Mouse (Mus musculus) frontal cortex, postnatal 14 days (tissue): ENCODE measurements around the gene Rhod.
A peak's percentile ranks its signal among the peaks of the same experiment; 100 is the strongest.

Source experiments
- DNase-seq, 2 experiments: peaks; one replicate each; pipeline ENCODE4 v3.0.0; 2022; ENCODE audit warnings: low spot score in 2 of 2

Rhod gene

GRCm38 (mm10) chr19:4450666-4451065 is 11.4 kb upstream of the Rhod start:
- no peak for DNase-seq

- DNase-seq, result no peak
These were observed 10.0 kb upstream of the Rhod start for GRCm38 (mm10) chr19:4449230-4449629.

DNA sequence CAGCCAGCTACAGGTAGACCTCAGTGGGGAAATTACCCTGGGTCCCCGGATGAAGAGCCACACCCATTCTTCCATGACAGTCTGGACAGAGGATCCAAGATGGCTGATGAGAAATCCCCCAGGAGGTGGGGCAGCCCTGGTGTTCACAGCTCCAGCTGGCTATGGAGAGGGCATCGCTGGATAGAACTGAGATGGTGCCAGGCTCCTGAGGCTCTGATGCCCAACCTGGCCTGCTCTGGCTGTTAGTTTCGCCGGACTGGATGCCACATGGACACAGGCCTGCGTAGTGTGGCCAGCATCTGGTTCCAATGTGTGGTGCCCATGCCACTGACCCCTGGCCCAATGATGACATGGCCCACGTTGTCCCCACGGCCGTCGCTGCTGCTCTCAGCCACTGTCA is 8.2 kb upstream of the Rhod start:
- no peak for DNase-seq

GRCm38 (mm10) chr19:4446661-4447420 is 7.6 kb upstream of the Rhod start:
- DNase-seq, result no peak

DNA sequence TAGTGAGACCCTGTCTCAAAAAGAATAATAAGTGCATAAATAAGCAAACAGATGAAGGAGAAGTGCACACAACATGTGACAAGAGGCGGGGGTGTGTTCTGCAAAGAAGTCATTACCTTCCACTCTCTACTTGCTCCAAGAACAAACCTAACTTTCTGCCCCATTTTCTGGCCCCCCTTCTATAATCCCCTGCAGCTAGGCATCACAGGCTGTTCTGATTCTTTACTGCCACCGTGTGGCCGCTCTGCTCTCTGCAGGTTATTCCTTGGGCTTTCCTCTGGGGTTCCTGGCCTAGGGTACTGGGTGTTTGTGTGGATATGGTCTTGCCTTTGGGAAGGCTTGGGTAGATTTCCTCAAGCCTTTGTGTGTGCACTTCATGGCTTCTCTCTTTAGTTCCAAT is 3.2 kb upstream of the Rhod start:
- peak; percentile 37 to 73 for DNase-seq

GRCm38 (mm10) chr19:4441621-4442161 is 2.5 kb upstream of the Rhod start:
- no peak for DNase-seq

GRCm38 (mm10) chr19:4441090-4441591 is 1.9 kb upstream of the Rhod start:
- peak in 1 of 2 experiments; percentile 40 for DNase-seq

DNA sequence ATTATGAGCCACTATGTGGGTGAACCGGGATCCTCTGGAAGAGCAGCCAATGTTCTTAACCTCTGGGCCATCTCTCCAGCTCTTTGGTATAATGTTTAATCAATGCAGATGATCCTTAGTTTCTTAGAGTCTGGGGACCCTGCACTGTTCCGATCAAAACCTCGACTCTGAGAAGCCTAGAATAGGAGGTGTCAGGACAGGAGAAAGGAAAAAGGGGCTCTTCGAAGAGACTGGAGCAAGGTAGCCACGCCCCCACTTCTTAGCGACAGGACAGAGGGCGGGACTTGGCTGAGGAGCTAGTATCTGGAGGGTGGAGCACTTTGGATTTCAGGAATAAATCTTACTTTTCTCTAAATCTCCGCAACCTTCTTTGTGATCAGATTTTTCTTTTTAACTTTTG is 990 bp upstream of the Rhod start:
- DNase-seq, result no peak

- no peak for DNase-seq
These were observed 456 bp downstream of the Rhod start for GRCm38 (mm10) chr19:4438791-4439160.

GRCm38 (mm10) chr19:4437886-4438285 is 1.3 kb downstream of the Rhod start:
- DNase-seq, result no peak

DNA sequence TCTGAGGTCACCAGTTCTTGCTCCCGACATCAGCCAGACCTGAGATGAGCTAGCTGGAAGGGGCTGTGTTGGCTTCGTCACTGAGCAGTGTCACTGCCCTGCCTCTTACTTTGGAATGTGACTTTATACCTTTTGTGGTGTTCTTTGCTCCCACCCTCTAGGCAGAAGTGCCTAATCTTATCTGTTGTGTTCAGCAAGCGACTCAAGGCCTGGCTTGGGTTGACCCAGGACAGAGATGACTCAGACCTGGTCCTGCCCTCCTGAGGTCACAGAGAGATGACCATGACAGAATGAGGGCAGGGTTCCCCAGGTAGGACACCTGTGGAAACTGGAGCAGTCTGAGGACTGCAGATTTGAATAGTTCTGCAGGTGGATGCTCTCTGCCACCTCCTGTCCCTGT is 3.0 kb downstream of the Rhod start:
- DNase-seq, result no peak

GRCm38 (mm10) chr19:4434999-4435398 is 4.2 kb downstream of the Rhod start:
- DNase-seq, result no peak

DNA sequence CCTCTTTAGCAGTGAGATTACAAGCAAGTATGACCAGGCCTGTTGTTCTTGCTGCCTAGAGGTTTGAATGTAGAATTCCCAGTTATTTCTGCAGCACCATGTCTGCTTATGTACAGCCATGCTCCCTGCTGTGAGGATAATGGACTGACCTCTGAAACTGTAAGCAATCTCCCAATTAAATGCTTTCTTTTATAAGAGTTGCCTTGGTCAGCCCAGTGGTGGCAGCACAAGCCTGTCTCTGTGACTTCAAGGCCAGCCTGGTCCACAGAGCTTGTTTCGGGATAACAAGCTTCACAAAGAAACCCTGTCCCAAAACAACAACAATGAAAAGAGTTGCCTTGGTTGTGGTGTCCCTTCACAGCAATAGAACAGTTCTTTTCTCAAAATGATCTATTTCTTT is 5.5 kb downstream of the Rhod start:
- no peak for DNase-seq

DNA sequence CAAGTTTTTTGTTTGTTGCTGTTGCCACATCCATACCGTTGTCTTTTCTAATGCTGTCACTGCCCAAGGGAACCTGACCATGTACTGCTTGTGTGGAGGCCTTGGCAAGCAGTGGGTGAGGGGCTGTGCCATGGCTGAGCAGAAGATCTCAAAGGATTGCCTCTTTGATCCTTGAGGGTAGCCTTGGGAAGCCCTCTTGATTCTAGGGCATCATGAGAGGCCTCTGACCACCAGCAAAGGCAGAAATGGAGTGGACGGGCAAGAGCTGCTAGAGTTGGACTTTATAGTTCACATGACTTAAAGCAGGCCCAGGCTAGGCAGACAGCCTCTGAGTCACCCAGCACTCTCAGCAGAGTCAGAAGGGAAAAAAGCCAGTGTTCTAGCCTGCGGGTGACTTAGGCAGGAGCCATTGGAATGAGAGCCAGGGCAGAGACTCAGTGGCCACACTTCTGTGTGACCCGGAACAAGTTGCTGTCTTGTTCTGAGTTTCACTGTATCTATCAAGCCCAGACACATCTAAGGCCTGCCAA is 9.1 kb downstream of the Rhod start:
- DNase-seq, result no peak

- no peak for DNase-seq
These were observed 13.4 kb downstream of the Rhod start for GRCm38 (mm10) chr19:4425610-4426366.

DNA sequence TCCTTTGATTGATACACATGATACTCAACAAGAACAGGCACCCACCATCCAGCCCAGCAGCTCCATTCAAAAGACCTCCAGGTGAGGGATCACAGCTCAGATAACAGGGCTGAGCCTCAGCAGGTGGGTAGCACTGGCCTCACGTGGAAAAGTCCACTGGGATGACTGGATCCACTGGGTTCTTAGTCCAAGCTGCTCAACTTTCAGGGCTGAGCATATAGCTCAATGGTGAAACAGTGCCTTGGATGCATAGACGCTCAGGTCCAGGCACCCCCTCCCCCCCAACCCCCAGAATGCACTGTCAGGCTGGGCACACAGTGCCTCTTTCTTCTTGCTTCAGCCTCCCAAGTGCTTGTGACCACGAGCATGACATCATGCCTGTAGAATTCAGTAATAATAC is 16.2 kb downstream of the Rhod start:
- DNase-seq, result no peak

- no peak for DNase-seq
These were observed 16.7 kb downstream of the Rhod start for GRCm38 (mm10) chr19:4422581-4422980.

- DNase-seq, result no peak
These were observed 18.9 kb downstream of the Rhod start for GRCm38 (mm10) chr19:4420153-4420910.

- DNase-seq, result no peak
These were observed 19.5 kb downstream of the Rhod start for GRCm38 (mm10) chr19:4419711-4420110.

DNA sequence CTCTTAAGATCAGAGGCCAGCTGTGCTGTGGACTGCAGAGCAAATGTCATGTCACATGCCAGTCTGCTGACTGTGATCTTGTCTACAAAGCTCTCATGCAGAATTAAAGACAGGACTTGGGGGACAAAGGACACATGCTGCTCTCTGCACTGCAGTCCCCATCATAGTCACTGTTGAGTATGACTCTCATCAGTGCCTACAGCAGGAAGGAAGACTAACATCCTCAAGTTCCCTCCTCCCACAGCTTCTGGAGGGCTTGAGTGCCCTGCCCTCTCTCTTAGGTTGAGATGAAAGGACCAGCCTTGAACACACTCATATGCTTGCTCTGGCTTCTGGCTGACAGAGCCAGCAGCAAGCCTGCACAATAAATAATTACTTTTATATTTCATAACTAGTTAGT is 21.5 kb downstream of the Rhod start:
- no peak for DNase-seq

DNA sequence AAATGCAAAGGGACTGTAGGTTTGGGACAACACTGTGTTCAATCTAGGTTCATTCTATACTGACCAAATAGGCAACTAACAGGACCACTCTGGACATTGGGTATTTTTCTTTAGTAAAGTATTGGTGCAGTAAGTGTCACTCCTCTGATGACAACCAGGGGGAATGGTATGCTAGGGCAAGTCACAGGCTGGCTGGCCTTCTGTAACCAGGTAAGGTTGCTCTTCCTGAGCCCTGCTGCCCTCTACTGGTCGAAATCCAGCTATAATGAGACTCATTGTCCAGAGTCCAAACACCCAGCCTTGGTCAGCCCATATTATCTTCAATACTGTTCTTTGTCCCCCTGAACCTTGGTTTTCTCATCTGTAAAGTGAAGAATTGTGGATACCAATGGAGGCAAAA is 22.0 kb downstream of the Rhod start:
- peak in 1 of 2 experiments; percentile 28 for DNase-seq

- no peak for DNase-seq
These were observed 24.6 kb downstream of the Rhod start for GRCm38 (mm10) chr19:4414631-4415030.
